Mouse (Mus musculus) CH12.LX (cell line): ENCODE data around the gene Pdyn.

Experiments
- CHD2 ChIP-seq: IDR thresholded peaks from 2 replicates; pipeline ENCODE4 v1.6.1; 2011; ENCODE audit warnings: low read length, improper control_type of control experiment
- CTCF ChIP-seq, 2 experiments: IDR thresholded peaks in 1 of 2; conservative IDR thresholded peaks in 1 of 2; 2 replicates each; pipeline ENCODE4 v1.5.1; 2011 to 2012; ENCODE audit warnings: low read depth in 2 of 2, low read length in 2 of 2, improper control_type of control experiment in 1 of 2, inconsistent platforms in 1 of 2, mild to moderate bottlenecking in 1 of 2, moderate library complexity in 1 of 2
- EP300 ChIP-seq: IDR thresholded peaks from 2 replicates; pipeline ENCODE4 v1.6.1; 2011; ENCODE audit warnings: low read length, improper control_type of control experiment
- GABPA ChIP-seq: IDR thresholded peaks from 2 replicates; pipeline ENCODE4 v1.6.1; 2012; ENCODE audit warnings: low read depth, low read length, improper control_type of control experiment, inconsistent platforms; ENCODE audit not compliant: insufficient replicate concordance
- IRF4 ChIP-seq: IDR thresholded peaks from 2 replicates; pipeline ENCODE4 v1.6.1; 2014; ENCODE audit warnings: low read depth, mild to moderate bottlenecking, inconsistent platforms, low read length, improper control_type of control experiment
- MAX ChIP-seq: IDR thresholded peaks from 2 replicates; pipeline ENCODE4 v1.6.1; 2011; ENCODE audit warnings: low read length, improper control_type of control experiment
- POLR2A ChIP-seq: IDR thresholded peaks from 2 replicates; pipeline ENCODE4 v1.6.1; 2011; ENCODE audit warnings: low read depth, mild to moderate bottlenecking, improper control_type of control experiment, low read length
- SMC3 ChIP-seq: IDR thresholded peaks from 2 replicates; pipeline ENCODE4 v1.6.1; 2011; ENCODE audit warnings: low read depth, low read length, improper control_type of control experiment

GRCm38 (mm10) chr2:129662484-129662883 is 37.2 kb downstream of the Pdyn start:
- TF ChIP-seq SMC3 (no peak), CTCF (conservative IDR thresholded peaks at IDR 0.05 in 1 of 2, IDR thresholded peaks at IDR 0.05 in 1 of 2; ENCODE audit: low read depth in 2 of 2, low read length in 2 of 2) (no peak), GABPA (no peak), POLR2A (no peak), EP300 (no peak), CHD2 (no peak), MAX (no peak), IRF4 (no peak)
